Mouse (Mus musculus) large intestine, adult 2 months (tissue): Measurements from ENCODE around the gene Atp8b2. TPM values are rescaled to one million over a fixed set of nuclear protein-coding genes. Genes with fewer than 3 reads are reported as not detected.

Experiments used
- DNase-seq: peaks from one replicate; pipeline ENCODE4 v3.0.0-alpha.2; 2012; ENCODE audit warnings: low read depth, low spot score
- WGBS: fragments of 180-500 bp; shearing (Covaris S2); methylation state at CpG from one replicate; pipeline ENCODE4 v1.1.7; 2018; 5-methylcytosine and 5-hydroxymethylcytosine counted together
- polyA plus RNA-seq: library from polyadenylated mRNA; depleted of rRNA; stranded (reverse); fragments of >200 nt; gene quantifications from 2 replicates; pipeline ENCODE4 v1.2.3, GENCODE M21; 2012

Atp8b2 gene
- polyA plus RNA-seq, 1 experiment = 12.4 TPM

DNA sequence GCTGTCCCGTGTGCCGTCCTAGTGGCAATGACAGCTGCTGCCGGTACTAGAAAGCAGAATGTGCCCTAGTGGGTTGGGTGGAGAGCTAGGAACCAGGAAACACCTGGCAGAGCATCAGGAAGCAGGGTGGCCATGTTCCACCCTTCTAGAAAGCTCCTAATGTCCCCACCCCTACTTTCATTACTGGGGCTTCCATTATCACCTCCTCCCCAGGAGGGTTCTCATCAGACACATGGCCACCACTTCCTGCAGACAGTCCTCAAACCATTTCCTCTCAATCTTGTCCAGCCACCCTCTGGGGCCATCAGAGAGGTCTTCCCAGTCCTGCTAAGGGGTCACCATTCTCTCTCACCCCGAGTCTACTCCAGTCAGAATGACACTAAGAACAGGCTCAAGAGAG lies 1.9 kb downstream of the Atp8b2 start:
- 25% methylated on average over 4 of the region's 4 CpGs for WGBS
- DNase-seq = no peak

GRCm38 (mm10) chr3:89960469-89960868 lies 2.8 kb downstream of the Atp8b2 start:
- 0% methylated on average over 30 of the region's 30 CpGs for WGBS
- peak; percentile 44 for DNase-seq

- 74% methylated on average over 4 of the region's 4 CpGs for WGBS
- DNase-seq = no peak
These were observed 3.9 kb downstream of the Atp8b2 start for GRCm38 (mm10) chr3:89959435-89959834.

- WGBS = 88% methylated on average over 9 of the region's 9 CpGs
- no peak for DNase-seq
These were observed 5.4 kb downstream of the Atp8b2 start for GRCm38 (mm10) chr3:89957880-89958279.

DNA sequence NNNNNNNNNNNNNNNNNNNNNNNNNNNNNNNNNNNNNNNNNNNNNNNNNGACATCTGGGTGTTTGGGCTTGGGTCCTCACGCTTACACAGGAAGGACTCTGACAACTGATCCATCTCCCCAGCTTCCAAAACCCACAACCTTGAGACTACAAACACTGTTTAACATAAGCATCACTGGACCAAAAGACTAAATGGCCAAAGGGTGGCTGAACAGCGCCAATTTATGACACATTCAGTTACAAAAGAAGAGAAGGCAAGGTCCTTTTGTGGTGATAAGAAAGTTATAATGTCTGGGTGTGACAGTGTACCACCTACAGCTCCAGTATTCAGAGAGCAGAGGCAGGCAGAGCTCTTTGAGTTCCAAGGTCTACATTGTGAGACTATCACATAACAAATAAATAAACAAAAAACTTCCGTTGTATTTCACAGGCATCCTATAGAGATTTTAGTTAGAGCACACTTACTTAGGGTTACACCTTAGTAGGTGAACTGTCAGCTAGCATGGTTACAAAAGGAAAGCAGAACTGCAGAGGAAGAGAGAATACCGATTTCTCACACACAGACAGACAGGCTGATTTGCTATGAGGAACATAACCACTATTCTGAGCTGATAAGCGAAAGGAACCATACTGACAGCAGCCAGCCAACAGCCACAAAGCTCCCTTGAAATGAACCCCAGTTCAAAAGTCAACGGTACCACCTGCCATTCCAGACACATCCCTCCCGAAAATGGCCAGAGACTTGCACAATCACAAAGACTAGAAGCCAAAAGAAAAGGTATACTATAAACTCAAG lies 6.9 kb downstream of the Atp8b2 start:
- WGBS = 76% methylated on average over 7 of the region's 7 CpGs

DNA sequence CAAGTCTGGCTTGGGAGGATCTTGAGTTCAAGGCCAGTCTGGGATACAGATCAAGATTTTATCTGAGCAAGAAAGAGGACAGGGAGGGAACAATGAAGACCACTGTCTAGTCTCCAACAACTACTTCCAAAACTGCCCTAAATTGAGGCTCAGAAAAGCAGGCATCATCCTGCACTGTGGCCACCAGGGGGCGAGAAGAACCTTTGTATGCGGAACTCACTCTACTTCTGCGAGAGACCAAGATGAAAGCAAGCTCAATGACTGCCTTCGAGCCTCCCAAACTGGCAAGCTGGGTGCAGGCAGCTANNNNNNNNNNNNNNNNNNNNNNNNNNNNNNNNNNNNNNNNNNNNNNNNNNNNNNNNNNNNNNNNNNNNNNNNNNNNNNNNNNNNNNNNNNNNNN lies 9.9 kb downstream of the Atp8b2 start:
- WGBS = 3% methylated on average over 4 of the region's 4 CpGs
- peak; percentile 43 for DNase-seq

More for the DNA sequence above, 6.9 kb downstream of the Atp8b2 start:
- DNase-seq = no peak

GRCm38 (mm10) chr3:89948655-89949054 lies 14.7 kb downstream of the Atp8b2 start:
- 32% methylated on average over 6 of the region's 6 CpGs for WGBS
- no peak for DNase-seq

DNA sequence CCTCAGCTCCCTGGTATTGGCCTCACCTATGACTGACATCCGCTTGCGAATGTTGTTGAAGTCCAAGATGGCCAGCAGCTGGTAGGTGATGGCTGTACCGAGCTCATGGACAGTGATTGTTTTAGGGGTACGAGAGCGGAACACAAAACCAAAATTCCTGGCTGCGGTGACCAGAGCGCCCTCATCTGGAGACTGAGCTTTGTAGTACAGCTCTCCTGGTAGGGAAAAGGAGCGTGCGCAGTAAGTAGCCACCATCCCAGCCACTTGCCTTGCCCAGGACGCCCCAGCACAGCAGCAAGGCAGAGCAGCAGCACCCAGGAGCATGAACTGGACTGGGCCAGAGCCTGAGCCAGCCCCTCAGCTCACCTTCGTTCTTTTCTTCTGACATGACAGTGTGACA lies 15.3 kb downstream of the Atp8b2 start:
- no peak for DNase-seq
- WGBS = 92% methylated on average over 11 of the region's 11 CpGs

- WGBS = 81% methylated on average over 8 of the region's 8 CpGs
- no peak for DNase-seq
These were observed 18.3 kb downstream of the Atp8b2 start for GRCm38 (mm10) chr3:89945026-89945425.

DNA sequence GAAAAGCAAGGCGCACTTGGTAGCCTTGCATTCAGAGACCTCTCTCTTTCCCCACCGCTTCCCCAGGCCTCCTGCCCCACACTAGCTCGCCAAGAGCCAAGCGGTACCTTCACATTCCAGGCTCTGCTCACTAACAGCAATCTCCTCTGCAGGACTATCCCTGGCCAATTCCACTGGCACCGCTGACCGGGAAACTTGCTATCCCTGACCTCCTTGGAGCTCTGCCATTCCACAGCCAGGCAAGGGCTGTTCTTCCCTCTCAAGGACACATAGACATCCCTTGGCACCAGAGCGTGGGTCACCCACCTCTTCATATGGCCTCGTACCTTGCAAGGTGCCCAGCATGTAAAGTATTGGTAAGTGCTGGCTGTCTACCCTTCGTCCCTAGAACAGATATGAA lies 20.4 kb downstream of the Atp8b2 start:
- no peak for DNase-seq
- 80% methylated on average over 9 of the region's 9 CpGs for WGBS

DNA sequence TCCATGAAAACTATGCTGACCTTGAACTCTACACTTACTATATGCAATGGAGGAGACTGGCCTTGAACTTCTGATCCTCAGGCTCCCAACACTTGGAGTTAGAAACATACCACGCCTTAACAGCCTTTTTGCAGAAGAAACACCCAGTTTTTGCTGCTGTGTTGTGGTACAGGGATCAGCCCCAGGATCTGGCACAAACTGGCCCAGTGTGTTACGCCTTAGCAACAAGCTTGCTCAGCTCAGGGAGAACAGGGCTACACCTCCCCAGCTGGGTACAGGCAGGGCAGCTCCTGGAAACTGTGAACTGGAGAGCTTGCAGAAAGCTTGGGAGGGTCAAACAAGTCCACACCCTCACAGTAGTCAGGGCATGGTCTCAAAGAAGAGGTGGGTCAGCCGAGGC lies 26.8 kb downstream of the Atp8b2 start:
- 69% methylated on average over 3 of the region's 3 CpGs for WGBS
- DNase-seq = no peak

- DNase-seq = no peak
- WGBS = 94% methylated on average over 2 of the region's 2 CpGs
These were observed 30.4 kb downstream of the Atp8b2 start for GRCm38 (mm10) chr3:89932925-89933324.

GRCm38 (mm10) chr3:89928956-89929355 lies 34.4 kb downstream of the Atp8b2 start:
- no peak for DNase-seq
- whole genome bisulfite sequencing = 56% methylated on average over 4 of the region's 4 CpGs

- WGBS = 96% methylated on average over 1 of the region's 1 CpGs
- DNase-seq = no peak
These were observed 36.9 kb downstream of the Atp8b2 start for GRCm38 (mm10) chr3:89926440-89926839.

GRCm38 (mm10) chr3:89920711-89921110 lies 42.6 kb downstream of the Atp8b2 start:
- DNase-seq = no peak
- 60% methylated on average over 6 of the region's 6 CpGs for whole genome bisulfite sequencing

DNA sequence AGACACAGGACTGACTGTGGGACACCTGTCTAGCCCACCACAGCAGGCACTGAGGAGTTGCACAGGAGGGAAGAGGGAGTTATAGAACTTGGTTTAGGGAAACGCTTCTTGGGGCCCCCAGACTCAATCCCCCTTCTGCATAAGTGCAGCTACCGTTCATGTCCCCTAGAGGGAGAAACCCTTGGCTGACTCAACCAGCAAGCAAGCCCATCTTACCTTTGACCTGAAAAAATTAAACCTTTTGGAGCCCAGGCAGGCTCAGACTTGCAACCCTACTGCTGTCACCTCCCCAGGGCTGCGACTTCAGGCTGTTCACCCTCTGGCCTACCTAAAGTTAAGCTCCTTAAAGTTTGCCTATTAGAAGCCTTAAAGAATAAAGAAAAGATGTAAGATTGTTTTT lies 45.9 kb downstream of the Atp8b2 start:
- 63% methylated on average over 3 of the region's 3 CpGs for WGBS

DNA sequence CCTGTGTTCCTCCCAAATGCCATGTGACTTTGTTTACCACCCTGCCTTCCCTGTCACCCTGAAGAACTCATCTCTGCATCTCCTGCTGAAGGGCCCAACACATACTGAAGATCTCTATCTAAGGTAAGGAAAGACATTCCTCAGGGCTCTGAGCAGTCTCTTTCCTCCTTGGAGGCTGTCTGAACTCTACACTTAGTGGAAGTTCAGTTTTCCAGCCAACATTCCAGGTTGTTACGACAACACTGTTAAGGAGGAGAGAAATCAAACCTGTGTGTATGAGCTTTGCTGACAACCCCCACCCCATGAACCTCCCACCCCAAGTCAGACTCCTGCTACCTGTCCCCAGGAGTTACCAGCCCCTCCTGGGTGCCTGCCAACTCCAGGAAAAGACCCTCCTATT lies 46.7 kb downstream of the Atp8b2 start:
- no peak for DNase-seq
- WGBS = 77% methylated on average over 1 of the region's 1 CpGs

More for the DNA sequence above, 45.9 kb downstream of the Atp8b2 start:
- no peak for DNase-seq

GRCm38 (mm10) chr3:89914700-89915099 lies 48.6 kb downstream of the Atp8b2 start:
- WGBS = 76% methylated on average over 4 of the region's 4 CpGs
- no peak for DNase-seq

- WGBS = 2% methylated on average over 75 of the region's 75 CpGs
- peak; percentile 45 for DNase-seq
These were observed 50.5 kb downstream of the Atp8b2 start, which contains the start of gene Il6ra for GRCm38 (mm10) chr3:89912543-89913391. Il6ra (minus strand) TSS chr3:89913196.

DNA sequence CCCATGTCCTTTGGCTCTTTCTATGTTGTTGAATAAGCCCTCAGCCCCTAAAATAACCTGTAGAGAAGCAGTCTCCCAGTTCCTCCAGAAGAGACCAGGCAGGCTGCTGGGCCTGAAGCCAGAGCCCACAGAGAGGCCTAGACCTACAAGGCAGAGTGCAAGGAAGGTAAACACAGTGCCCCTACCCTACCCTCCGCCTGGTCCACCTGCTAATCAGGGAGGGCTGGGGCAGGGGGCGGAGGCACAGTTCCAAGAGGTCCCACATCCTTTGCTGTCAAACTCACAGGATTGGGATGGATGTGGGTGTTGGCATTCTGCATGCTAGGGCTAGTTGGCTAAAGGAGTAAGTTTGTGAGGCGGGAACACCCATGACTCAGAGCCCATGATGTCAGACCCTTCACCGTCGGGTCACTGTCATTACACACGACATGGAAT lies 51.2 kb downstream of the Atp8b2 start:
- no peak for DNase-seq
- 28% methylated on average over 6 of the region's 6 CpGs for WGBS

DNA sequence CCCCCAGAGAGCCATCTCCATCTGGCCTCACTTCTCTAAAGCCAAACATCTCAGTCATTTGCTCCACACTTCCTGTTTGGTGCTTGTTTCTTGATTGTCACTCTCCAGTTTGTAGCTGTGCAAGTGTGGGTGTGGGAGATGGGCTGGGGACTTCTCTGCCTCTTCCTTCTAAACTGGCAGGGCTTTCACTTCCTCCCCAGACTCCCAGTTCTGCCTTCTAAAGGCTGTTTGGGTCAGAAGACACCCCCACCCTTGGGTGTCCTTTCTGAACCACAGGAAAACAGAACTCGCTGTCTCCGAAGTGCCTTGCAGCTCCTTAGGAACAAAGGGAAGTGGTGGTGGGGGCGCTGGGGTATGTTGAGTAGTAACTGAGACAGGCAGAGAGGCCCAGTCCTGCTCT lies 52.1 kb downstream of the Atp8b2 start:
- DNase-seq = no peak
- WGBS = 85% methylated on average over 3 of the region's 3 CpGs
